Mouse (Mus musculus) layer of hippocampus, postnatal 10 days (tissue): ENCODE data around the gene U2af1l4. TPM values are rescaled to one million over a fixed set of nuclear protein-coding genes. Genes with fewer than 3 reads are reported as not detected.
A peak's percentile ranks its signal among the peaks of the same experiment; 100 is the strongest.

Experiments used
- DNase-seq, 2 experiments: peaks; one replicate each; pipeline ENCODE4 v3.0.0; 2021; ENCODE audit warnings: low spot score in 2 of 2
- total RNA-seq, 2 experiments: library from RNA; stranded (reverse); gene quantifications; 2 replicates each; pipeline ENCODE4 v1.2.3; 2021

The U2af1l4 gene
- total RNA-seq, 2 experiments from 2014 or later: 49.4 to 52.5 TPM

- no peak for DNase-seq
Observed at GRCm38 (mm10) chr7:30586455-30587020, 23.4 kb downstream of the U2af1l4 start.

- DNase-seq: peak; percentile 65 to 72
Observed at GRCm38 (mm10) chr7:30587842-30588667, 25.0 kb downstream of the U2af1l4 start.

- DNase-seq: peak; percentile 93 to 96
Observed at GRCm38 (mm10) chr7:30588676-30589434, 25.8 kb downstream of the U2af1l4 start, which contains the start of gene Kmt2b. Gene Kmt2b, minus strand, starts transcription at chr7:30588726.

GRCm38 (mm10) chr7:30589435-30590301 lies 26.6 kb downstream of the U2af1l4 start:
- DNase-seq: peak; percentile 90 to 93

- no peak for DNase-seq
Observed at GRCm38 (mm10) chr7:30590927-30591604, 28.0 kb downstream of the U2af1l4 start.

GRCm38 (mm10) chr7:30591605-30591951 lies 28.5 kb downstream of the U2af1l4 start:
- no peak for DNase-seq

GRCm38 (mm10) chr7:30592772-30593423 lies 29.8 kb downstream of the U2af1l4 start:
- no peak for DNase-seq

- DNase-seq: no peak
Observed at GRCm38 (mm10) chr7:30593579-30594509, 30.7 kb downstream of the U2af1l4 start.

- no peak for DNase-seq
Observed at GRCm38 (mm10) chr7:30594510-30595024, 31.5 kb downstream of the U2af1l4 start.

- no peak for DNase-seq
Observed at GRCm38 (mm10) chr7:30596093-30596492, 33.0 kb downstream of the U2af1l4 start.

GRCm38 (mm10) chr7:30596811-30597210 lies 33.7 kb downstream of the U2af1l4 start:
- DNase-seq: no peak

GRCm38 (mm10) chr7:30598786-30599185 lies 35.7 kb downstream of the U2af1l4 start, which contains the start of gene Zbtb32:
Gene Zbtb32, minus strand, starts transcription at chr7:30598909.
- DNase-seq: no peak

GRCm38 (mm10) chr7:30599933-30600353 lies 36.8 kb downstream of the U2af1l4 start:
- DNase-seq: peak; percentile 89 to 92

GRCm38 (mm10) chr7:30600651-30601050 lies 37.5 kb downstream of the U2af1l4 start:
- no peak for DNase-seq

- no peak for DNase-seq
Observed at GRCm38 (mm10) chr7:30602583-30602982, 39.5 kb downstream of the U2af1l4 start.

- DNase-seq: no peak
Observed at GRCm38 (mm10) chr7:30604424-30604823, 41.3 kb downstream of the U2af1l4 start.

GRCm38 (mm10) chr7:30604944-30605343 lies 41.8 kb downstream of the U2af1l4 start:
- no peak for DNase-seq

- DNase-seq: peak; percentile 48 to 56
Observed at GRCm38 (mm10) chr7:30607706-30608309, 44.7 kb downstream of the U2af1l4 start.
